Mouse (Mus musculus) stomach, embryonic 15.5 days (tissue): Measurements from ENCODE around the gene Hspb3. TPM values are rescaled to one million over a fixed set of nuclear protein-coding genes. Genes with fewer than 3 reads are reported as not detected.

Source experiments
- ATAC-seq: fragments of 200-750 bp; cut with Nextera tagmentation; 2 replicates; pipeline ENCODE4 v1.8.0; 2017; ENCODE audit warnings: low read depth, moderate number of reproducible peaks, moderate TSS enrichment; ENCODE audit not compliant: insufficient read depth, low FRiP score
- H3K27ac ChIP-seq: fragments of 300-500 bp; sonication (generic); 2 replicates; pipeline ENCODE4 v1.5.1; 2015; ENCODE audit warnings: mild to moderate bottlenecking, inconsistent platforms
- H3K27me3 ChIP-seq: fragments of 300-500 bp; sonication (generic); replicated peaks from 2 replicates; pipeline ENCODE4 v1.6.1; 2015; ENCODE audit warnings: inconsistent platforms
- H3K36me3 ChIP-seq: fragments of 300-500 bp; sonication (generic); 2 replicates; pipeline ENCODE4 v1.6.1; 2015; ENCODE audit warnings: inconsistent platforms
- H3K4me1 ChIP-seq: fragments of 300-500 bp; sonication (generic); 2 replicates; pipeline ENCODE4 v1.6.1; 2015; ENCODE audit warnings: inconsistent platforms
- H3K4me2 ChIP-seq: fragments of 300-500 bp; sonication (generic); 2 replicates; pipeline ENCODE4 v1.6.1; 2015; ENCODE audit warnings: mild to moderate bottlenecking, inconsistent platforms
- H3K4me3 ChIP-seq: fragments of 300-500 bp; sonication (generic); replicated peaks from 2 replicates; pipeline ENCODE4 v1.5.1; 2015; ENCODE audit warnings: inconsistent platforms
- H3K9ac ChIP-seq: fragments of 300-500 bp; sonication (generic); 2 replicates; pipeline ENCODE4 v1.6.1; 2015; ENCODE audit warnings: inconsistent platforms
- H3K9me3 ChIP-seq: fragments of 300-500 bp; sonication (generic); 2 replicates; pipeline ENCODE4 v1.6.1; 2016; ENCODE audit warnings: inconsistent platforms
- WGBS: fragments of 180-500 bp; shearing (Covaris S2); methylation state at CpG from one replicate; pipeline ENCODE4 v1.1.7; 2015; 5-methylcytosine and 5-hydroxymethylcytosine counted together
- polyA plus RNA-seq: library from polyadenylated mRNA; unstranded; fragments of >200 nt; fragmentation: Nextera tagmentation; extraction: Ambion mirVana; gene quantifications from 2 replicates; pipeline ENCODE4 v1.2.1, GENCODE M21; 2015

The Hspb3 gene
- polyA plus RNA-seq, 1 experiment from 2014 or later: 0.23 TPM

DNA sequence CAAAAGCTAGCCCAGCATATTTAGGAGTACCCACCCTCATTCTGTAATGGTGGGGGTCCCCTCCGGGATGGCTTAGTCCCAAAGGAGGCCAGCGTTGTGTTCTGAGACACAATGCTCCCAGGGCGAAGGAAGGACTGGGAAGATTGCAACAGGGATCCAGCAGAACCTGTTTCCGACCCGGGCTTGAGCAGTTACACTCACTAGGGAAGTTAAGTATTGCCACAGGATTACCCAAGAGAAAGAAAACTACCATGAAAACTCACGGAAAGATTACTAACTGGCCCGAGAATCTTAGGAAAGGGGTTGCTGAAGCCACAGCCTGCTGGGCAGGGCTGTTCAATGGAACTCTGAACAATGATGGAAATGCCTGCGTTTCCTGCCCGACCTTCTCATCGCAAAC lies 49.6 kb downstream of the Hspb3 start:
- no peak for ATAC-seq
- WGBS: 30% methylated on average over 10 of the region's 10 CpGs
- Histone ChIP-seq H3K4me3 (peak overlapping the region; percentile 91), H3K9me3 (no peaks in the 10 kb centered on the region), H3K4me1 (peaks cover 66% of the 10 kb centered on the region), H3K27me3 (no peaks in the 10 kb centered on the region), H3K4me2 (peak overlapping the region; percentile 86), H3K9ac (no peak overlapping the region), H3K27ac (no peak overlapping the region; the same call in 1 of the 2 replicates), H3K36me3 (no peaks in the 10 kb centered on the region)

DNA sequence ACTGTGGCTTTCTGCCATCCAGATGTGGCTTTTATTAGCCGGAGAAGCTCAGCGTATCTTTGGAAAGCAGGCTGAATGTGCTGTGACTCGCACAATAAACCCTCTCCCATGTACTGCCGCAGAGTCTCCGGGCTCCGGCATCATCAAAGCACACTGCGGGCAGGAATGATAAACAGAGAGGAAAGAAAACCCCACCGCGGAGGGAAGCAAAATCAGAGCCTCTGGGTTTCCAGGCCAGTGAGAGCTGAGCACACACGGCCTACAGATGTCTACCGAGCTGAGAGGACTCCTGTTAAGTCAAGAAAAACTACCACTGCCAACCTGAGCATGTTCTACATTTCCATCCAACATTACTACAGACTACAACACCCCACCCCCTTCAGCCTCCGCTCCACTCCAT lies 50.1 kb downstream of the Hspb3 start:
- peak overlapping the region; percentile 91 for H3K4me3 ChIP-seq
- 19% methylated on average over 12 of the region's 12 CpGs for WGBS
- no peaks in the 10 kb centered on the region for H3K27me3 ChIP-seq
- no peak overlapping the region for H3K9ac ChIP-seq
- no peak overlapping the region for H3K27ac ChIP-seq
- ATAC-seq: no peak
- peak overlapping the region; percentile 86 for H3K4me2 ChIP-seq
- H3K9me3 ChIP-seq: no peaks in the 10 kb centered on the region
- H3K36me3 ChIP-seq: no peaks in the 10 kb centered on the region
- H3K4me1 ChIP-seq: peaks cover 69% of the 10 kb centered on the region

Other genes starting within 250 kb of the Hspb3 start
- gene Snx18, start 45.1 kb downstream of the Hspb3 start, polyA plus RNA-seq: 22.9 and 24.5 TPM in 2 replicates
- 6.7 and 7.9 TPM in 2 replicates for gene Arl15, start 130.8 kb upstream of the Hspb3 start, polyA plus RNA-seq